Mouse (Mus musculus) left cerebral cortex, postnatal 4 days (tissue): ENCODE measurements around the gene Khdrbs1. TPM values are rescaled to one million over a fixed set of nuclear protein-coding genes. Genes with fewer than 3 reads are reported as not detected.
"Not testable (repeated sequence)": the region's sequence is repeated elsewhere in the genome, so short reads cannot be mapped to it uniquely, and the experiment has no call there.

Source experiments
- DNase-seq: peaks from one replicate; pipeline ENCODE4 v3.0.0-alpha.2; 2022
- intact Hi-C: fragments of 180-260 bp; cut with DNase I; formaldehyde crosslinking; loops from one replicate; pipeline ENCODE4 v1.15.1; 2025
- total RNA-seq, 2 experiments: library from RNA; stranded (reverse); gene quantifications; 2 replicates each; pipeline ENCODE4 v1.2.3; 2021

Khdrbs1 gene
- 100 to 1,000 TPM; 164 to 166 TPM for total RNA-seq

GRCm38 (mm10) chr4:129742232-129743009 is at the start of gene Khdrbs1:
TSS of gene Khdrbs1 (minus strand) at chr4:129742303.
- peak; percentile 99 for DNase-seq
- intact Hi-C loops, result no loop called here

DNA sequence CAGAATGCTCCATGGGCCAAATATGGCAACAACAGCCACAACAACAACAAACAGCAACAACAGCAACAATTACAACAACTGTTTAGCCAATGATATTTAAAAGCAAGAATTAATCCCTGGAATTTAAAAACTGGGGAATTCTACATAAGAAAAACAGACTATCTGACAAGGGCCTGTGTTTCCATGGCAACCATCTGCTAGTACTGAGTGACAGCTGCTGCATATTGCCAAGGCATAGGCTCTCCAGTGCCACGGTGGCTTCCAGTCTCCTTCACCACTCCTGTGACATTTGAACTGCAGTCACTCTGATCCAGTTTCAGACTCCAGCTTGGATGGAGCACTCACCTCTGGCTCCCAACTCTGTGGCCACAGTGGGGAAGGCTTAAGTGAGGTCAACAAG is 49.3 kb upstream of the Khdrbs1 start:
- intact Hi-C loops, result no loop called here
- peak; percentile 5 for DNase-seq

- DNase-seq, result no peak
- intact Hi-C loops, result no loop called here
Measured at GRCm38 (mm10) chr4:129790475-129790874, 48.4 kb upstream of the Khdrbs1 start.

GRCm38 (mm10) chr4:129789635-129790034 is 47.5 kb upstream of the Khdrbs1 start:
- intact Hi-C loops, result loop anchor here (5.0 to 10.0 kb wide), 3 partner anchors 145 to 405 kb away; no protein-coding TSS in a partner anchor
- DNase-seq, result no peak

DNA sequence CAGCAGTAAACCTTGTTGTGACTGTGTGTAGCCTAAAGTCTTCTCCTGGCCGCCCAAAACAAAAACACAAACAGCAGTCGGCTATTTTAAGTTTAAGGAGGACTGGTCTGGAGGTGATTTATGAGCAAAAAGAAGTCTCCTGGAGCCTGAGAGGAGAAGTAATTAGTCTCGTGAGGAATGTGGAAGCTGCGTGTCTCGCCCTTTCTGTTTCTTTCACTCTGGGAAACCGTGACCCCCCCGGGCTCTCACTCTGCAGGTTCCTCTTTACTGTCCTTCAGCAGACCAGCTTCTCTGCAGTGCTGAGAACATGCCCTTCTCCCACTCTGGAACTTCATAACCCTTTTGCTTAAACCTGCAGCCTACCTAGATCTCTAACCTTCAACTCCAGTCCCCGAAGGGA is 46.6 kb upstream of the Khdrbs1 start:
- intact Hi-C loops, result loop anchor here (5.0 to 10.0 kb wide), 3 partner anchors 146 to 406 kb away; no protein-coding TSS in a partner anchor
- no peak for DNase-seq

- intact Hi-C loops, result loop anchor here (5.0 to 10.0 kb wide), 3 partner anchors 150 to 410 kb away; no protein-coding TSS in a partner anchor
Measured at GRCm38 (mm10) chr4:129785178-129785577, 43.1 kb upstream of the Khdrbs1 start.

GRCm38 (mm10) chr4:129783506-129783905 is 41.4 kb upstream of the Khdrbs1 start:
- DNase-seq, result no peak
- intact Hi-C loops, result loop anchor here (10.0 kb wide), 2 partner anchors 151 to 411 kb away; no protein-coding TSS in a partner anchor

More at GRCm38 (mm10) chr4:129785178-129785577, 43.1 kb upstream of the Khdrbs1 start:
- DNase-seq, result peak; percentile 55

DNA sequence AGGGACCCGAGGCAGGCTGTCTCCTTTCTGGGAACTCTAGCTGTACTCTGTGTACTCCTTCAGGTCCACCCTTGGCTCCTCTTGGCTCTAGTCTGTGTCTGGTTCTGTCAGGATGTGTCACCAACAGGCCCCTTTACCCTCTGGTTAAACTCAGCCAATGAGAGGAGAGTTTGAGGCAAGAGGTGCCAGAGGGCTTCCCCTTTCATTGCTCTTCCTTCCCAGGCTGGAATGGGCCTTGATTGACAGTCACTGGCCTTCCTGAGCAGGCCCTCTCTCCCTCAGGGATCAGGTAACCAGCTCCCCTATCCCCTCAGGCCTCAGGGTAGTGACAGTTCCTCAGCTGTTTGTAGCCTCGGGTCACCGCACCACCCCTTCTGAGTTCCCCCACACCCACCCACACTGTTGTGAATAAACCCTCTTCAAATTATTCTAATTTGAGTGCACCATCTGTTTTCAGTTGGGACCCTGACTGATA is 40.8 kb upstream of the Khdrbs1 start:
- intact Hi-C loops, result loop anchor here (10.0 kb wide), 2 partner anchors 152 to 412 kb away; no protein-coding TSS in a partner anchor
- peak; percentile 13 for DNase-seq

DNA sequence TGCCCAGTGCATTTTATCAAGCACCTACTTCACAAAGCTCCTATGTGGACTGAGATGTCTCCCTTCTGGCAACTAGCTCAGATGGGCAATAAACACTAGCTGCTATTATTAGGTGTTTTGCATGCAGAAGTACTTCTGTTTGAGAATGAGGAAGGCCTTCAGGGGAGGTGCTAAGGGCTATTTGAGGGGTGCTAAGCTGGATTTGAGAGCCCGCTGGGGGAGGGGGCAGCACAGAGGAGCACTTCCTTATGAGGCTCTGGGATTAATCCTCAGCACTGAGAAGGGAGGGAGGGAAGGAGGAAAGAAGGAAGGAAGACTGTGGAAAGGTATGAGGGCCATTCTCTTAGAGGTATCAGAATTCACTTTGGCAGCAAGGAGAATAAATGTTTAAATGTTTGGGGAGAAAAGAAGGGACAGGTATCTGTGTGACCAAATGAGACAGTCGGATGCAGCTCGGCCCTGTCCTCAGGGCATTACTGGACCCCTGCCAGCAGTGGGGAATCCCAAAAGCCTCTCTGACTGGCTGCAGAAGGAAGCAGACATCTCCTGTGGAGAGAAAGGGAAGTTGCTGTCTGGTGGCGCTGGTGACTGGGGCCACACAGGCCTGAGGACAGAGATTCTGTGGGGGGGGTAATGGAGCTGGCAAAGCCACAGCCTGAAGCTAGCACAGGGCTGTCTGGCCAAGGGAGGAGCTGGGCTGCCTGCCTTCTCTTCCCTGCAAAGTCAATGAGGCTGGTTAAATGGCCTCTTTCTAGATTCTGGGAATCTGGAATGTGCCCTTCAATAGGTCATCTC is 40.0 kb upstream of the Khdrbs1 start:
- DNase-seq, result peak; percentile 78
- intact Hi-C loops, result loop anchor here (10.0 kb wide), 2 partner anchors 153 to 413 kb away; no protein-coding TSS in a partner anchor

- DNase-seq, result peak; percentile 49
- intact Hi-C loops, result no loop called here
Measured at GRCm38 (mm10) chr4:129771672-129772521, 29.8 kb upstream of the Khdrbs1 start.

DNA sequence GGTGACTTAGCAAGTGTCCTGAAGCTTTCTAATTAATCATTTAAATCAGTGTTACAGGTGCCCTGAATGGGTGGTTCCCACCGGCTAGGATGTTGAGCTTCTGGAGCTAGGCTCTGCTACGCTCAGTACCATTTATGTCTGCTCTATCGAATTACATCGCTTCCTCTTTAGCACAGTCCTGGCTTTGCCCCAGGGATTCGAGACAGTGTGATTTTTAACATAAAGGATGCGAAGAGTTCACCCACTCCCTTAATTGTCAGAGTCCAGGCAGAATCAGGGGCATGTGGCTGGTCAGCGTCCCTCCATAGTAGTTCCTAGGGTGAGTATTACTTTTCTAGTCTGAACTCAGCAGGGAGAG is 29.2 kb upstream of the Khdrbs1 start:
- DNase-seq, result no peak
- intact Hi-C loops, result no loop called here

DNA sequence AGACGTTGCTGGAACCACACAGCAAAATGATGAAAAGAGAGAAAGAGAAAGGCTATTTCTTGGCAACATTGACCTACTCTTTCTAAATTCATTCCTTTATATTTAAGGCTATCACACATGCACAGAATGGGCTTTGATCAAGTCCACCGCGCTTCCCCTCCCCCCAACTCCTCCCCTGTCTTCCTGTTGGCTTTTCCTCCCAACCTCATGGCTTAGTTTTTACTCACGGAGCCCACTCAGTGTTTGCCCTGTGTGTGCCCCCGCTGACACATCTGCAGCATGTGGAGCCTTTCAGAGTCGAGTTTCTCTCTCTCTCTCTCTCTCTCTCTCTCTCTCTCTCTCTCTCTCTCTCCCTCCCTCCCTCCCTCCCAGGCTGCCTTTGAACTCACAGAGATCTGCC is 28.5 kb upstream of the Khdrbs1 start:
- intact Hi-C loops, result no loop called here
- DNase-seq, result no peak

- intact Hi-C loops, DNase-seq: not testable (repeated sequence)
Measured at GRCm38 (mm10) chr4:129768742-129769141, 26.6 kb upstream of the Khdrbs1 start.

- intact Hi-C loops, result no loop called here
- peak; percentile 30 for DNase-seq
Measured at GRCm38 (mm10) chr4:129767782-129768181, 25.7 kb upstream of the Khdrbs1 start.

DNA sequence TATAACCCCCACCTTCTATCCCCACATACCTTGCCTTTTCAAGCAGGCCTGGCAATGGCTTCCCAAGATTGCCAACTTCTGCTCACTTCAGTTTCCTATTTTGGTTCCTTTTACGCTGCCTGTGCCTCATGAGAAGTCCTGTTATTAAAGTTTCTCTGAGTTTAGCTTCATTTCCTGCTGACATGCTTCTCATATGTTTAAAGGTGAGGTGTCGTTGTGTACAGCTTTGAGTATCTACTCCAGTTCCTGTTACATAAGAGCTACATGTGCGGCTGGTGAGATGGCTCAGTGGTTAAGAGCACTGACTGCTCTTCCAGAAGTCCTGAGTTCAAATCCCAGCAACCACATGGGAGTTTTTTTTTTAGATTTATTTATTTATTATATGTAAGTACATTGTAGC is 23.2 kb upstream of the Khdrbs1 start:
- intact Hi-C loops, result no loop called here
- DNase-seq, result no peak

GRCm38 (mm10) chr4:129762496-129762895 is 20.4 kb upstream of the Khdrbs1 start:
- DNase-seq, intact Hi-C loops: not testable (repeated sequence)

DNA sequence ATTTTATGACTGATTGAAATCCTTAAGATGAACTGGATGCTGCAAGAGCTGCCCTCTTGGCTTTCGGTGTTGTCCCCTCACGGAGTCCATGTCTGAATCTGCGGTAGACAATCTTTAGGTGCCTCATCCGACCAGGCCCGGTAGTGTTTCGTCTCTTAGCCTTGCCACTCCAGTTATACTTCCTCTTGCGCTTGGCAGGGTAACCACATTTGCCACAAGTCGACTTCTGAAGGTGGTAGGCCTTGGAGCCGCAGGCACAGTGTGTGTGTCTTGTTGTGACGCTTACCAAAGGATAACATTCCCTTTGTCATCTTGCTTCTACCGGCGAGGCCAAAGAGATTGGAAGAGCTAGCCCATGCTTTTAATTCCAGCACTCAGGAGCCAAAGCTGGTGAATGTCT is 19.5 kb upstream of the Khdrbs1 start:
- intact Hi-C loops, result no loop called here
- no peak for DNase-seq

DNA sequence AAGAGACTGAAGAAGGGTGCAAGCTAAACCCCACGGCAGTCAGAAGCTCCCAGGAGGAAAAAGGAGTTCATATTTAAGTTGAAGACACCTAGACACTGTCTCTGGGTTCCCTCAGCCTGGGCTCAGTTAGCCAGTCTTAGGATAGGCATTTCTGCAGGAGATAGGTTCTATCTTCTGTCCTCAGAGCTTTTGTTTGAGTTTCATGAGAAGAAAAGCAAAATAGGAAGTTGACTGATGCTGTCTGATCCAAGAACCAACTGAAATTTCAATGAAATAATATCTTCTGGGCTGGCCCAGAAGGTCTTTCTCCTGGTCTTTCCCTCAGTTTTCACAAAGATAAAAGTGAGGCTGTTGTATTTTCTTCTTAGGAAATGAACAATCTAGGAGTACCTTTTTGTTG is 13.4 kb upstream of the Khdrbs1 start:
- intact Hi-C loops, result no loop called here
- DNase-seq, result no peak

GRCm38 (mm10) chr4:129754742-129755141 is 12.6 kb upstream of the Khdrbs1 start:
- intact Hi-C loops, result no loop called here
- no peak for DNase-seq

DNA sequence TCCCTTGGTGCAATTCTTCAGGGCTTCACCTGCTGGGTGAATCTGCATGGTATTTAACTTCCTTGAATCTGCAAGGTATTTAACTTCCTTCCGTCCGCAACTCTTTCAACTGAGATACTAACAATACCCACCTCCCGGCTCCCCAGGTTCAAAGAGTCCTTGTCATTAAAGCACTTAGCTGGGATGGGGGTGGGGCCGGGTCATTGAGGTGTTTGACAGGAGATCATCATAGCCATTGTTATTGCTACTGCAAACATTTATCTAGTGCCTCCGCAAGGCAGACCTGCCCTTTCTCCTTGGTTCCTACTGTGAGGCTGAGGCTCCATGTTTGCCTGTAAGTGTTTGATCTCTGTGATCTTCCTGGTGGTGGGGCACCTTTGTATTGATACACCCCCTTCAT is 8.3 kb upstream of the Khdrbs1 start:
- intact Hi-C loops, result no loop called here

More for the DNA sequence above, 8.3 kb upstream of the Khdrbs1 start:
- no peak for DNase-seq
